Mouse (Mus musculus) ovary, postnatal 10 days (tissue): ENCODE measurements around the gene Col9a1.

Source experiments
- DNase-seq: peaks from one replicate; pipeline ENCODE4 v3.0.0; 2022; ENCODE audit warnings: low spot score

The Col9a1 gene

GRCm38 (mm10) chr1:24222231-24222630, 44.8 kb downstream of the Col9a1 start:
- DNase-seq, result no peak

GRCm38 (mm10) chr1:24222981-24223612, 45.7 kb downstream of the Col9a1 start:
- no peak for DNase-seq

DNA sequence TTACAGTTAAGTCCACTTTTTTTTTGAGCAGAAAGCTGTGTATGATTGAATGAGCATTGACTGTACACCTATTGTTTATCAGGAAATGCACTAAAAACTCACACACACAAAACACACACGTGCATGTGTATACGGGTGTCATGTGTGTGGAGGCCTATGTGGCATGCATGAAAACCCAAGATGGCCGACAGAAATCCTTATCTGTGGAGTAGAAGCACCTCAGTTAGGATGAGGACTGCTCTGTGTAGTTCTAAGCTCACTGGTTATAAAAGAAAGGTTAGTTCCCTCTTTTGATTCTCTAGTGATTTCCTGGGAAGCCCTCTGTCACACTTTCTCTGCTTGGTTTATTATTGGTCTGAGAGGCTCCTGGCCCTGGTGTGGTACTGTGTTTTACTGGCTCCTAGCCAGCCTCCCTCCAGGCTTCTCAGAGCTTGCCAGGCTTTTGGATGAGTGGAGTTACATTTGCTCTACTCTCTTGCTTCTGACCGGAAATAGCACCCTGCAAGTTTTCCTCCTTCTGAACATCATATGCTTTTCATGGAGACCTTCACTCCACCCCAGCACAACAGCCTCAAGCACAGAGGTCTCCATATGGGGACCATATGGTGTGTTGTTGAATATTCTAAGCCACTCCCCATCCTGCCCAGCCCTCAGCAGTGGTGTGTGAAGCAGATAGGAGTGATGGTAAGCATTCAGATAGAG, 48.6 kb downstream of the Col9a1 start:
- no peak for DNase-seq

GRCm38 (mm10) chr1:24226941-24227711, 49.7 kb downstream of the Col9a1 start:
- DNase-seq, result no peak

DNA sequence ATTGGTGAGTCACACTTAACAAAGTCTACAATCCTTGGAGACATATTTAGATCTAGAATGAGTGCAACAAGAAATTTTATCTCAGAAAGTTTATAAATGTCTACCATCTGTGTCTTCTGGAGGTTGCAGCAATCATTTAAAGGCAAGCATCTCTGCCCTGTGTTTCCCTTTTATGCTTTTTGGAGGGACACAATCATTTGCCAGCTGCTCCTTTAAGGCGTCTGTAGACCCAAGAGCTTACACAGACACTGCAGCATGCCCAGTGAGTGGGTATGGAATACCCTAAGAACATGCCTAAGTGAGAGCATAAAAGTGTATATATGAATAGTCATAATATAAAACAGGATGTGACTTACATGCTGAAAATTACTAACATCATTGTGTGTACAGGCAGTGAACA, 52.1 kb downstream of the Col9a1 start:
- no peak for DNase-seq

DNA sequence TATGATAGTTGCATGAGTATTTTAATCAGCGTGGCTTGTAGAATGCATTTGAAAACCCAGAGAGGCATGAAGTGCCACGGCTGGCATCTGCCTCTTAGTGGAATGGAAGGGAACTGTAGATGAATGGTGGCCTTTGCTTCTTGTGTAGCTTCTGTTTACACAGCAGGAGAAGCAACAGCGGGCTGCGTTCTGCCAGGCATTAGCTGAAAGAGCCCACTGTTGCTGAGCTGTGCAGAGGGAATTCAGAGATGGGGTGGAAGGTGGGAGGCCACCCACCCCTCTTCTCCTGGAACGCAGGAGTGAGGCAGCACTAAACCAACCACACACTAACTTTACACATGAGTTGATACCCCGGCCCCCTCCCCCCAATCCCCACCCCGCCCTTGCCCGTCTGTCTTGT, 53.0 kb downstream of the Col9a1 start:
- DNase-seq, result no peak

DNA sequence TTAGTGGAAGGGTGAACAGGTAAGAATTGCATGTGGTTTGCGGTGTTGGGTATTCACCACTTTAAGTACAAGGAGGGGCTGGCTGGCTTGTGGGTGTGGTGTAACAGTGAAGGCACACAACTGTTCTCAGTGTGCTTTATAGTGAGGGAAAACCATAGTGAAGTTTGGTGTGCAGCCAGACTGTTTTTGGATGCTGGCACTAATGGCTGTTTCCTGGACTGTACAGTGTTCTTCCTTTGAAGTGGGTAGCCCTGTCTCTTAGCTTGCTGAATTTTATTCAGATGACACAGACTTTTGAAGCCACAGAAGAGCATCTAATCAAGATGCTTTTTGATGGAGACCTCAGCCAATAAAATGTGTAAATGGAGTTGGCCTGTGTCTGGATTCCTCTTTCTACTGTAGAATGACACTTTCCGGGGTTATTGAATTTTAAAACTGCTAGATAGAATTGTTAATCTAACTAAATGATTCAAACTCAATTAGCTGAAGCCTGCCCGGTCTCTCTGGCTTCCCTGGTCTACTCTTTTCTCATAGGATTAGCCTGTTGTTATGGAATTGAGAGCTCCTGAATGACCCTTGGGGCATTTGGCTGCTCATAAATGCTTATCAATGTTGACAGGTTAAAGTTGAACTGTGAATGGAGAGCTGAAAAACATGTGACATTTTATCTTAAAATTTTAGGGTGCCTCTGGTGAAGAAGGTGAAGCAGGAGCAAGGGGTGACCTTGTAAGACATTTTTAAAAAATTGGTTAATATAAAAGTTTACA, 54.3 kb downstream of the Col9a1 start:
- DNase-seq, result no peak

DNA sequence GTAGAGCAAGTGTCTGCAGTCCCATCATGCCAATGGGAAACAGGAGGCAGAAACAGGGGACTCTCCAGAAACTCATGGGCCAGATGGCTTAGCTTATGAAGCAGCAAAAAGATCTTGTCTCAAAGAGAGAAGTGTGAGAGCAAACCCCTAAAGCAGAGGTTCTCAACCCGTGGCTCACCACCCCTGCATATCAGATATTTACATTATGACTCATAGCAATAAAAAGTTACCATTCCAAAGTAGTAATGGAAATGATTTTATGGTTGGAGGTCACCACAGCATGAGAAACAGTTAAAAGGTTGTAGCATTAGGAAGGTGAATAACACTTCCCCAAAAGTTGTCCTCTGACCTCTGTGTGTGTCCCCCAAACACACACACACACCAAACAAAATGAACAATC, 58.9 kb downstream of the Col9a1 start:
- DNase-seq, result no peak

DNA sequence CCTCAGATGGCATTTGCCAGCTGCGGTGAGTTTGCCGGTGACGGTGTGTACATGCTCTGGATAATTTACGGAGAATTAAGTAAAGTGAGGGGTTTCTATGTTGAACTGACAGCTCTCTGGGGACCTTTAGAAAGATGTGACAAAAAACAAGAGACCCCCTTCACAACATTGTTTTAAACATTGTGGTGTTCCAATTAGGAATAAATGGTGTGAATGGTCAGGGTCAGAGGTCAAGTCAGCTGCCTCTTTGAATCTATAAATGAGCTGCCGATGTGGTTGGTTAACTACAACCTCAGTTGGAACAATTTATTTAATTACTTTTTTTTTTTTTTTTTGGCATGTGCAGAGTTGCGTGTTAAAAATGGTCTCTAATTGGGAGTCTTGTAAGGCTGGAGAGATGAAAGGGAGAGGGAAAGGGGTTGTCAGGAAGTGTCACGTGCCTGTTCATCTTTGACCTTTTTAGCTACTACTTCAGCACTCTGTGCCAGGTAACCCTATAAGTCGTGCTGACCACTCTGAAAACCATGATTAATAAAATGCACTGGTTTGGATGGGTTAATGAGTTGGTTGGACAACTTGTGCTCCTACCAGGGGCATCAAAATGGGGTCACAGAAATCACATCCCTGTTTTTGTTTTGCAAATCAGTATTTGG, 62.8 kb downstream of the Col9a1 start:
- no peak for DNase-seq

DNA sequence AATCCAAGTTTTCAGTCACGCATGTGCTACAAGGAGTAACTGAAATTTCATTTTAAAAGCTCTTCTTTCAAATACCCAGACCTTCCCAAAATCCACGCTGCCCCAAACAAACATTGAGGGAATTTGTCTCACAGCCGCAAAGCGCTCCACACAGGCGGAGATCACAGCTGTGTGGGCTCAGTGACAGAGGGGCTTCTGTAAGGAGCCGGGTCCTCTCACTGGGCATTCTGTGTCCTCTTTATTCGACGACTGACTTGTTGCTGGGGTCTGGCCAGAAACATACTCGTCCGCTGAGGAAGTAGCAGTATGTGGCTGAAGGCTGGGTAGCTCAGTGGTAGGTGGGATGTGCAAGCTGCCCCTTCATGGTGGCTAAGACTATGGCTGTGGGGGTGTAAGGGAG, 67.5 kb downstream of the Col9a1 start:
- no peak for DNase-seq

DNA sequence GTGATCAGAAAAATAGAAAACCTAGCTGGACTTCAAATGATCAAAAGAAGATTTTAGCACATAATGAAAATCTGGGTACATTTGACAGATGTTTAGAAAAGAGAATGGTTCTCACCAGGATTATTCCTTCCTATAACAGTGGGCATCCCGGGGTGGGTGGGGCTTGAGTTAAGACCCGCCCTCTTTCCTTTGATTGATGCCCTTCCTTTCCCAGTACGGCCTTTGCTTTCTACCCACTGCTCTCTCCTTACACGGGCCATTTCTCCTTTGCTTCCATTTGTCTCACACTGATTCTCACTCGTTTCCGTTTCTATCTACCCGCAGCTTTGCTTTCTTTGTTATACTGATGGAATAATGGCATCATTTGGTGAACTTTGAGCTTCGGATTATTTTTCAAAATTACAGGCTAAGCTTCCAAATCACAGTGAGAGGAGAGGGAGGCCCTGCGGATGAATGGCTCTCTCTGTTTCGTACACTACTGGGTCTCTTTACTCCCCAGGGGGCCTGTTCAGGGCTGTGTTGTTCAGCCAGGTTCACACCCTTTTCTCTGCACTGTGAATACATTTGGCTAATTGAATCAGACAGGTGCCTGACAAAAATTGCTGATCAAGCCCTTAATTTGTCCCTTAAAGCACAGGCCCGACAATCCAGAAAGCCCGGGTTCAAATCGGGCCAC, 68.4 kb downstream of the Col9a1 start:
- no peak for DNase-seq

- no peak for DNase-seq
These were observed 71.1 kb downstream of the Col9a1 start for GRCm38 (mm10) chr1:24248294-24249104.

GRCm38 (mm10) chr1:24249105-24249664, 71.8 kb downstream of the Col9a1 start:
- DNase-seq, result no peak

GRCm38 (mm10) chr1:24257961-24258360, 80.6 kb downstream of the Col9a1 start:
- DNase-seq, result no peak

DNA sequence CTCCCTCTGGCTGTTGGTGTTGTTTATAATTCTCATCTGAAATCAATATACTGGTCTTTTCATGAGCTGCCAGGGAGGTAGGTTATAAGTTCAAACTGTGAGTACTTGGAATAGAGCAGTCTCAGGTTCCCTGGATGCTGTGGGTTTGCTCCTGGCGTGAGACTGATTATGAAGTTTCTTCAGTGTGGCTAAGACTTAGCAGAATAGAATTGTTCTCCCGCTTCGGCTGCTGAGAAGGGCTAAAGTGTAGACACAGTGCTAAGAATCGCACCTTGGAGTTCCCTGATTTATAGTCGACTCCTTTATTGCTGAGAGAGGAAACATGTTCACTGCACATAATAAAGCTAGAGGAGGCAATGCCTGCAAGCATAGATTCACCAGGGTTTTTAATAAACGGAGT, 82.0 kb downstream of the Col9a1 start:
- DNase-seq, result no peak

- DNase-seq, result no peak
These were observed 83.8 kb downstream of the Col9a1 start for GRCm38 (mm10) chr1:24261181-24261580.

GRCm38 (mm10) chr1:24267022-24267421, 89.6 kb downstream of the Col9a1 start:
- DNase-seq, result no peak

DNA sequence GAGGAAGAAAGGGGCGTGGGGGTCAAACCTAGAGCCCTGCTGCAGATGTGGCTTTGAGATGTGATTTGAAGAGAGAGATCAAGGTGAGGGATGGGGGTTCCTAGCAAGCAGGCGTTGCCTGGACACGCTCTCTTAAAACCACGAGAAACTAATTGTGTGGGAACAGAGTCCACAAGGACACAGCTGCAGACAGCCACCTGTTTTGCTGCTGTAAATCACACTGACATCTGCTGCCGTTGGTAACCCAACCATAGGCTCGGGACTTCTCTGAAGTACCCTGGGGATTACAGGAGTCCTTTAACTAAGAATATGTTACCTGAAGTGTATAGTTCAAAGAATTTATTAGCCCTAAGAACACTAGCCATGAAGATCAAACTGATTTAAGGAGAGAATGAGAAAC, 109.0 kb downstream of the Col9a1 start:
- no peak for DNase-seq

DNA sequence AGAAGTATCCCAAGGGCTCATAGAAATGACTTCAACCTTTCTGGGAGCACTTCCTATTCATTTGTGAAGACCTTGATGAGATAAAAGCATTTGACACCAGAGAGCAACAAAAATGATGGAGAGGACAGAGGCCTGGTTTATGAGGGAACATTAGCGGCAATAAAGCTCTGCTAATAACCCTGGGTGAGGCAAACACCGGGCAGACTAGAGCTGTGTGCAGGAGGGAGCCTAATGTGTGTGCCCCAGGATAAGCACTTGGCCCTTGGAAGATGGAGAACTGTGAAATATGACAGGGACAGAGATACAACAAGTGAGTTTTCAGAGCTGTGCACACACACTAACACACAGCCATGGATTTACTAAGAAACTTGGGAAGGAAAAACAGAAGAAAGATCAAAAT, 115.1 kb downstream of the Col9a1 start:
- DNase-seq, result no peak
